Mouse (Mus musculus): ENCODE results near the gene Iqcj. TPM values are rescaled to one million over a fixed set of nuclear protein-coding genes. Genes with fewer than 3 reads are reported as not detected.
"Not testable (repeated sequence)": the region's sequence is repeated elsewhere in the genome, so short reads cannot be mapped to it uniquely, and the experiment has no call there.

The Iqcj gene
- polyA plus RNA-seq, 1 experiment from 2014 or later, result 0.22 TPM

- H3K27ac ChIP-seq, result no peak overlapping the region
- H3K27me3 ChIP-seq (replicated peaks), result no peaks in the 10 kb centered on the region
- no peak overlapping the region for H3K9ac ChIP-seq
- H3K4me3 ChIP-seq, result no peak overlapping the region
- no peak overlapping the region for H3K4me2 ChIP-seq (replicated peaks)
- ATAC-seq (ENCODE audit: low FRiP score, low read depth), result no peak
- 72% methylated on average over 4 of the region's 4 CpGs for WGBS
- H3K36me3 ChIP-seq, result no peaks in the 10 kb centered on the region
- H3K4me1 ChIP-seq, result no peaks in the 10 kb centered on the region
- H3K9me3 ChIP-seq, result no peaks in the 10 kb centered on the region
Measured at GRCm38 (mm10) chr3:68096724-68097431, 204.9 kb downstream of the Iqcj start.

- WGBS, result 88% methylated on average over 6 of the region's 6 CpGs
- not testable (repeated sequence) for H3K4me1 ChIP-seq; H3K4me2 ChIP-seq (replicated peaks); ATAC-seq (ENCODE audit: low FRiP score, low read depth); H3K27me3 ChIP-seq (replicated peaks); H3K36me3 ChIP-seq; H3K4me3 ChIP-seq; H3K9ac ChIP-seq; H3K27ac ChIP-seq; H3K9me3 ChIP-seq
Measured at GRCm38 (mm10) chr3:68099561-68099960, 207.5 kb downstream of the Iqcj start.

GRCm38 (mm10) chr3:68101343-68101742 is 209.3 kb downstream of the Iqcj start:
- Histone ChIP-seq H3K27me3 (replicated peaks) (no peaks in the 10 kb centered on the region), H3K4me2 (replicated peaks) (no peak overlapping the region), H3K9me3 (no peaks in the 10 kb centered on the region), H3K36me3 (no peaks in the 10 kb centered on the region), H3K9ac (no peak overlapping the region), H3K27ac (no peak overlapping the region), H3K4me1 (no peaks in the 10 kb centered on the region), H3K4me3 (no peak overlapping the region)
- ATAC-seq (ENCODE audit: low FRiP score, low read depth), result no peak
- 80% methylated on average over 4 of the region's 4 CpGs for WGBS

GRCm38 (mm10) chr3:68105081-68105685 is 213.2 kb downstream of the Iqcj start:
- 60% methylated on average over 2 of the region's 2 CpGs for WGBS
- H3K9ac ChIP-seq, result no peak overlapping the region
- H3K9me3 ChIP-seq, result no peaks in the 10 kb centered on the region
- no peak overlapping the region for H3K27ac ChIP-seq
- H3K4me2 ChIP-seq (replicated peaks), result no peak overlapping the region
- H3K27me3 ChIP-seq (replicated peaks), result no peaks in the 10 kb centered on the region
- H3K4me3 ChIP-seq, result no peak overlapping the region
- no peaks in the 10 kb centered on the region for H3K4me1 ChIP-seq
- H3K36me3 ChIP-seq, result no peaks in the 10 kb centered on the region
- ATAC-seq (ENCODE audit: low FRiP score, low read depth), result no peak

Other genes starting within 250 kb of the Iqcj start
- gene Iqschfp, start within 50 bp of the Iqcj start, polyA plus RNA-seq (2016; fragmentation: Nextera tagmentation; extraction: Ambion mirVana), result 1.3 and 2.6 TPM in 2 replicates
- 112 and 113 TPM in 2 replicates for gene Schip1, start 172.6 kb downstream of the Iqcj start, polyA plus RNA-seq (2016; fragmentation: Nextera tagmentation; extraction: Ambion mirVana)

Measured in neural tube, embryonic 12.5 days (tissue).